Mouse (Mus musculus): ENCODE measurements around the gene Cfap97d2.
A peak's percentile ranks its signal among the peaks of the same experiment; 100 is the strongest.

Gene Cfap97d2

GRCm38 (mm10) chr8:13747626-13748025 lies 41.9 kb downstream of the Cfap97d2 start:
- Histone ChIP-seq H3K36me3 (ENCODE audit: control insufficient read depth, insufficient read depth, low read length, poor library complexity, severe bottlenecking) (no peaks in the 10 kb centered on the region), H3K27me3 (ENCODE audit: control insufficient read depth, insufficient read depth, low read length, poor library complexity, severe bottlenecking) (no peaks in the 10 kb centered on the region)
- no peak for DNase-seq (ENCODE audit: low read depth, low spot score)

- no peaks in the 10 kb centered on the region for H3K27me3 ChIP-seq (ENCODE audit: control insufficient read depth, insufficient read depth, low read length, poor library complexity, severe bottlenecking)
- peak; percentile 87 for DNase-seq (ENCODE audit: low read depth, low spot score)
- no peaks in the 10 kb centered on the region for H3K36me3 ChIP-seq (ENCODE audit: control insufficient read depth, insufficient read depth, low read length, poor library complexity, severe bottlenecking)
Observed at GRCm38 (mm10) chr8:13753680-13754079, 48.0 kb downstream of the Cfap97d2 start.

GRCm38 (mm10) chr8:13756480-13756879 lies 50.8 kb downstream of the Cfap97d2 start:
- no peaks in the 10 kb centered on the region for H3K27me3 ChIP-seq (ENCODE audit: control insufficient read depth, insufficient read depth, low read length, poor library complexity, severe bottlenecking)
- DNase-seq (ENCODE audit: low read depth, low spot score) = no peak
- H3K36me3 ChIP-seq (ENCODE audit: control insufficient read depth, insufficient read depth, low read length, poor library complexity, severe bottlenecking) = peaks cover 7% of the 10 kb centered on the region; the same call in 1 of the 2 replicates

DNA sequence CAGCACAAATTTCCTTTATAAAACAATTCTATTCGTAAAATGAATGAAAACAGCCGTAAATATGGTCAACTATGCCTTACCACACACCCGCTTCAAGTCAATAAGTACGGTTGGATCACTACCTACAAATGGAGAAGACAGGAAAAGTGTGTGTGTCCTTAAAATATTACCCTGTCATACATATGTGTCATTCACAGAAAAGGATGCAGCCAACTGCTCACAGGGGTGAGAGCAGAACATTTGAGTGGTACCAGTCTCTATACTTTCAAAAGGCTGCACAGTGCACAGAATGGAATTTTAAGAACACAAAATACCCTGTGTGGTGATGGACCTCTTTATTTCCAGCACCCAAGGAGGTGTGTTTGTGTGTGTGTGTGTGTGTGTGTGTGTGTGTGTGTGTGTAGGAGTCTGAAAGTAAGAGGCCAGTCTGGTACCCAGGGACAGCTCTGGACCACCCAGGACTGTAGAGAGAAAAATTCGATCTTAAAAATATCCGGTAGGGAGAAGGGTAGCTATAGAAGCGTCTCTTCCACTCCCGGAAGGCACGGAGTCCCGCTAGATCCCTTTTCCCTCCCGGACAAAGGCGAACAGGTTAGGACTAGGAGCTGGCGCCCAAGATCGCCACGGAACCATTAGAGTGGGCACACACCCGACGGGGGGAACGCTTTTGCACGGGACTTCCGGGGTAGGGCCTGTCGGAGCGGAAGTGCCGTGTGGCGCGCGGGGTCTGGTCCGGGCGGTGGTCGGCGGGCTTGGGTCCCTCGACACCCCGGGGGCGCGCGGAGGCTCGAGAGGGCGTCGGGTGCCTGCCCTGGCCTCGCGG lies 51.5 kb downstream of the Cfap97d2 start, which contains the start of gene Cdc16:
Cdc16 (plus strand) TSS at position 695 of the 823 bp plus-strand sequence.
- Histone ChIP-seq H3K27me3 (ENCODE audit: control insufficient read depth, insufficient read depth, low read length, poor library complexity, severe bottlenecking) (no peaks in the 10 kb centered on the region), H3K36me3 (ENCODE audit: control insufficient read depth, insufficient read depth, low read length, poor library complexity, severe bottlenecking) (peaks cover 7% of the 10 kb centered on the region; the same call in 1 of the 2 replicates)
- peak; percentile 85 for DNase-seq (ENCODE audit: low read depth, low spot score)

DNA sequence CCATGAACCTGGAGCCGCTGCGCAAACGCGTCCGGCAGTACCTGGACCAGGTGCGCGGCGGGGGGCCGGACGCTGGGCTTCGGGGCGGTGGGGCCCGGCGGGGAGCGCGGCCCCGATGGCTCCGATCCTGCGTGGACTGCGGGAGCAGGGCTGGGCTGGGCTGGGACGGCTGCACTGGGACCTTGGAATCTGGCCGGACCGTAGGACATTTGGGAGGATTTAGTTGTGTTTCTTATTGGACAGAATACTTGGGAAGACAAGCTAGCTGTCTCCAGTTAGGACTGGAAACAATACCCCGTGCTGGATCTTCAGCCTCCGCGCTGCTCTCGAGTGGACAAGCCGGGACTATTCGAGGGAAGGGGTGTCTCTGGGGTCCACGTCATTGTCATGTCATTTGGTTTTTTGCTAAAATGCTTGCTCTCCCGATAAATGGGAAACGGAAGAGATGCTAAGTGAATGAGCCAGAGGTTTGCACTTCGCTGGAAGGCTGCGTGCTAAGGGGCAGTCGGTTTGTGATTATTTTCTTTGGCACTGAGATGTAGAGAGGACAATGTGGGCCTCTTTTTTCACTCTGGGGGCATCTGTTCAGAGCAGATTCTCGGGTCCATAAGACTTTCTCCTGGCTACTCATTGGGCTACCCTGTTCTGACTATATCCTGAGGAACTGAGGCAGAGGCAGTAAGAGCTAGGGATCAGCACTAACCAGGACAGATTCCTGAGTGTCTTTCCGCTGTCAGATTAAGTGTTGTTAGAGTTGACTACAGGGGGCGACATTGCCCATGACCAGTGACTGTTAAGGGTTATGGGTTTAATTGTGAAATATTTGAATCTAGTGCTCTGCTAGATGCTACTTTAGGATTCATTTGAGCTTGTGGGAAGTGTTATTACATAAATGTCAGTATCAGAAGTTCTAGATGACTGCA lies 52.4 kb downstream of the Cfap97d2 start:
- DNase-seq (ENCODE audit: low read depth, low spot score) = peak; percentile 74
- Histone ChIP-seq H3K27me3 (ENCODE audit: control insufficient read depth, insufficient read depth, low read length, poor library complexity, severe bottlenecking) (no peaks in the 10 kb centered on the region), H3K36me3 (ENCODE audit: control insufficient read depth, insufficient read depth, low read length, poor library complexity, severe bottlenecking) (peaks cover 11% of the 10 kb centered on the region; the same call in 1 of the 2 replicates)

GRCm38 (mm10) chr8:13769206-13769605 lies 63.5 kb downstream of the Cfap97d2 start:
- no peak for DNase-seq (ENCODE audit: low read depth, low spot score)
- peaks cover 19% of the 10 kb centered on the region for H3K36me3 ChIP-seq (ENCODE audit: control insufficient read depth, insufficient read depth, low read length, poor library complexity, severe bottlenecking)
- no peaks in the 10 kb centered on the region for H3K27me3 ChIP-seq (ENCODE audit: control insufficient read depth, insufficient read depth, low read length, poor library complexity, severe bottlenecking)

- H3K27me3 ChIP-seq (ENCODE audit: control insufficient read depth, insufficient read depth, low read length, poor library complexity, severe bottlenecking) = no peaks in the 10 kb centered on the region
- no peak for DNase-seq (ENCODE audit: low read depth, low spot score)
- peaks cover 8% of the 10 kb centered on the region; the same call in 1 of the 2 replicates for H3K36me3 ChIP-seq (ENCODE audit: control insufficient read depth, insufficient read depth, low read length, poor library complexity, severe bottlenecking)
Observed at GRCm38 (mm10) chr8:13780536-13780935, 74.8 kb downstream of the Cfap97d2 start.

- H3K36me3 ChIP-seq (ENCODE audit: control insufficient read depth, insufficient read depth, low read length, poor library complexity, severe bottlenecking) = 0 out of 2 replicates have a peak, but pooled peaks cover 3% of the 10 kb centered on the region
- peak; percentile 96 for DNase-seq (ENCODE audit: low read depth, low spot score)
Observed at GRCm38 (mm10) chr8:13785250-13785763, 79.6 kb downstream of the Cfap97d2 start, which contains the start of gene Upf3a. Upf3a (plus strand) TSS chr8:13785615.

GRCm38 (mm10) chr8:13785764-13786299 lies 80.1 kb downstream of the Cfap97d2 start:
- H3K36me3 ChIP-seq (ENCODE audit: control insufficient read depth, insufficient read depth, low read length, poor library complexity, severe bottlenecking) = 0 out of 2 replicates have a peak, but pooled peaks cover 3% of the 10 kb centered on the region
- DNase-seq (ENCODE audit: low read depth, low spot score) = peak; percentile 99
- H3K27me3 ChIP-seq (ENCODE audit: control insufficient read depth, insufficient read depth, low read length, poor library complexity, severe bottlenecking) = no peaks in the 10 kb centered on the region

More at GRCm38 (mm10) chr8:13785250-13785763, 79.6 kb downstream of the Cfap97d2 start, which contains the start of gene Upf3a:
- H3K27me3 ChIP-seq (ENCODE audit: control insufficient read depth, insufficient read depth, low read length, poor library complexity, severe bottlenecking) = no peaks in the 10 kb centered on the region

- DNase-seq (ENCODE audit: low read depth, low spot score) = no peak
- Histone ChIP-seq H3K27me3 (ENCODE audit: control insufficient read depth, insufficient read depth, low read length, poor library complexity, severe bottlenecking) (no peaks in the 10 kb centered on the region), H3K36me3 (ENCODE audit: control insufficient read depth, insufficient read depth, low read length, poor library complexity, severe bottlenecking) (peaks cover 3% of the 10 kb centered on the region; the same call in 1 of the 2 replicates)
Observed at GRCm38 (mm10) chr8:13789606-13790005, 83.9 kb downstream of the Cfap97d2 start.
